Mouse (Mus musculus) lung, embryonic 16.5 days (tissue): Measurements from ENCODE around the gene Bcor. TPM values are rescaled to one million over a fixed set of nuclear protein-coding genes. Genes with fewer than 3 reads are reported as not detected.

Experiments used
- ATAC-seq: fragments of 200-750 bp; cut with Nextera tagmentation; 2 replicates; pipeline ENCODE4 v1.8.0; 2017; ENCODE audit warnings: low read depth, mild to moderate bottlenecking, moderate library complexity
- H3K27ac ChIP-seq: fragments of 300-500 bp; sonication (generic); 2 replicates; pipeline ENCODE4 v1.5.1; 2014; ENCODE audit warnings: mild to moderate bottlenecking, control low read depth, low read length
- H3K27me3 ChIP-seq: fragments of 300-500 bp; sonication (generic); 2 replicates; pipeline ENCODE4 v1.6.1; 2014; ENCODE audit warnings: low read depth, low read length, mixed read lengths; ENCODE audit not compliant: control insufficient read depth, insufficient read depth
- H3K36me3 ChIP-seq: fragments of 300-500 bp; sonication (generic); 2 replicates; pipeline ENCODE4 v1.6.1; 2014; ENCODE audit warnings: low read length; ENCODE audit not compliant: control insufficient read depth, insufficient read depth
- H3K4me1 ChIP-seq: fragments of 300-500 bp; sonication (generic); replicated peaks from 2 replicates; pipeline ENCODE4 v1.6.1; 2014; ENCODE audit warnings: low read length, mixed read lengths; ENCODE audit not compliant: control insufficient read depth, insufficient read depth
- H3K4me2 ChIP-seq: fragments of 300-500 bp; sonication (generic); 2 replicates; pipeline ENCODE4 v1.6.1; 2014; ENCODE audit warnings: low read depth, low read length, control low read depth
- H3K4me3 ChIP-seq: fragments of 300-500 bp; sonication (generic); 2 replicates; pipeline ENCODE4 v1.5.1; 2014; ENCODE audit warnings: mild to moderate bottlenecking, low read length, control low read depth
- H3K9ac ChIP-seq: fragments of 300-500 bp; sonication (generic); 2 replicates; pipeline ENCODE4 v1.6.1; 2014; ENCODE audit warnings: low read length, control low read depth
- H3K9me3 ChIP-seq: fragments of 300-500 bp; sonication (generic); 2 replicates; pipeline ENCODE4 v1.6.1; 2016; ENCODE audit warnings: low read length; ENCODE audit not compliant: control insufficient read depth
- WGBS: fragments of 180-500 bp; shearing (Covaris S2); extraction: QIAGEN DNeasy Blood & Tissue Kit; methylation state at CpG from one replicate; pipeline ENCODE4 v1.1.7; 2014; 5-methylcytosine and 5-hydroxymethylcytosine counted together
- polyA plus RNA-seq: library from polyadenylated mRNA; unstranded; fragments of >200 nt; fragmentation: Nextera tagmentation; extraction: Ambion mirVana; gene quantifications from 2 replicates; pipeline ENCODE4 v1.2.1, GENCODE M21; 2015

Gene Bcor
- polyA plus RNA-seq, 1 experiment from 2014 or later, result 19.7 TPM

DNA sequence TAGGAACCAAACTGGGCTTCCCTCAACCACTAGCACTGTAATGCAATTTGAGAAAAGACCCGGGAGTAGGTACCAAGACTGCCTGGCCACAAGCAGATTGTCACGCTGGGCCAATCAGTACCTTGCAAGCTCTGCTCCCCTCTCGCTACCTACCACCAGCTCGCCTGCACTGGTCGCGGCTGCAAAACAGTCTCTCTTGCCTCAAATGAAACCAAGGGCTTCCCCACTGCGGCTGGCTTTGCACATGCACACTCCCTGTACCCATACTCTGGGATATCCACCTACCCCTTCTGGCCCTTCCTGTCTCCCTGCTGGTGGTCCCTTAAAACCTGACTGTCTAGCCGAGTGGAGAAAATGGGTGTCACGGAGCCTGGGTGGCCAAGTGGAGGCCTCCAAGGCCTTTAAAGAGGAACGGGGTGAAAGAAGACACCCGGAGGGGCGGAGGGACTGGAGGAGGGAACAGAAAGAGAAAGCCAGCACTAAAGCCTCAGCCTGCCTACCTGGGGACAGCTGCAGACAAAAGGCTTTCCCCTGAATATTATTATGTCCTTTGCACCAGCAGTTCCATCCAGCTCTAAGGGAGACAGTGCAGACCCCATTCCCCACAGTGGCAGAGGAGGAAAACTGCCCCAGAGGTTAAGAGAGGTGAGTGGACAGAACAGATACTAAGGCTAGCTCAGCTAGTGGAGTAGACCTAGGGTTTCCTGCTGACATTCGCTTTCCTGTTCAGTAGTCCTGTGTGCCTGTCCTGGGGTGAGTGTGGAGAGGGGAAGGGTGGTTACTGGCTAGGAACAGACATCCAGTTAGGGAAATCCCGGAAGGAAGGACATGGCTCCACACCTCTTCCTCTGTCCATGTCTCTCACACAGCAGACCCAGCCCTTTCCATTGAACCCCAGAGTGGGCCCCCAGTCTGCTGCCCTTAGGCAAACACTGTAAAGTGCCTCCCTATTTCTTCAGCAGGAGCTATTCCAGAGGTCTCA is 30.0 kb downstream of the Bcor start:
- H3K9ac ChIP-seq, result no peak overlapping the region
- H3K4me3 ChIP-seq, result no peak overlapping the region
- no peaks in the 10 kb centered on the region for H3K9me3 ChIP-seq
- 0 out of 2 replicates have a peak overlapping the region, but pooled peaks have one; percentile 60 for H3K4me2 ChIP-seq
- H3K4me1 ChIP-seq, result peaks cover 39% of the 10 kb centered on the region
- H3K36me3 ChIP-seq, result no peaks in the 10 kb centered on the region
- 38% methylated on average over 14 of the region's 14 CpGs for WGBS
- H3K27me3 ChIP-seq, result peaks cover 60% of the 10 kb centered on the region
- ATAC-seq, result no peak
- no peak overlapping the region for H3K27ac ChIP-seq

DNA sequence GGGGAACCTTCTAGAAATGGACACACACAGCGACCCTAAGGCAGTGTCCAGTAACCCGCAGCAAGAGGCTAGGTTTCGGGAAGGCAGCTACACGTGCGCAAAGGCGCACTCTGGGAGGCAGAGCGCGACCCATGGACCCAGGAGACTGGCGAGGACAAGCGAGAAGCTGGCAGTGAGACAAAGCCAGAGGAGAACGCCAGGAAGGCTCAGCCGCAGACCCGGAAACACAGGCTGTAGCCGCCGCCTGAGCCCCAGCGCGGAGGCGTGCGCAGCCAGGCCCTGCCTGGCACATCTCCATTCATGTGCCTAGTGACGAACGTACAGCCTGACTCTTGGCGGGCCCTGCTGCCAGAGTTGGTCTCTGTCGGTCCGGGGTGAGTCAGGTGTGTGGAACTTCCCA is 30.9 kb downstream of the Bcor start:
- no peaks in the 10 kb centered on the region for H3K36me3 ChIP-seq
- peak; percentile 41 for ATAC-seq
- H3K9ac ChIP-seq, result peak overlapping the region; percentile 56
- peak overlapping the region; percentile 88 for H3K27ac ChIP-seq
- peak overlapping the region; percentile 66 for H3K4me3 ChIP-seq
- H3K4me1 ChIP-seq, result peaks cover 43% of the 10 kb centered on the region
- no peaks in the 10 kb centered on the region for H3K9me3 ChIP-seq
- H3K4me2 ChIP-seq, result peak overlapping the region; percentile 60
- H3K27me3 ChIP-seq, result peaks cover 55% of the 10 kb centered on the region
- WGBS, result 7% methylated on average over 24 of the region's 24 CpGs

DNA sequence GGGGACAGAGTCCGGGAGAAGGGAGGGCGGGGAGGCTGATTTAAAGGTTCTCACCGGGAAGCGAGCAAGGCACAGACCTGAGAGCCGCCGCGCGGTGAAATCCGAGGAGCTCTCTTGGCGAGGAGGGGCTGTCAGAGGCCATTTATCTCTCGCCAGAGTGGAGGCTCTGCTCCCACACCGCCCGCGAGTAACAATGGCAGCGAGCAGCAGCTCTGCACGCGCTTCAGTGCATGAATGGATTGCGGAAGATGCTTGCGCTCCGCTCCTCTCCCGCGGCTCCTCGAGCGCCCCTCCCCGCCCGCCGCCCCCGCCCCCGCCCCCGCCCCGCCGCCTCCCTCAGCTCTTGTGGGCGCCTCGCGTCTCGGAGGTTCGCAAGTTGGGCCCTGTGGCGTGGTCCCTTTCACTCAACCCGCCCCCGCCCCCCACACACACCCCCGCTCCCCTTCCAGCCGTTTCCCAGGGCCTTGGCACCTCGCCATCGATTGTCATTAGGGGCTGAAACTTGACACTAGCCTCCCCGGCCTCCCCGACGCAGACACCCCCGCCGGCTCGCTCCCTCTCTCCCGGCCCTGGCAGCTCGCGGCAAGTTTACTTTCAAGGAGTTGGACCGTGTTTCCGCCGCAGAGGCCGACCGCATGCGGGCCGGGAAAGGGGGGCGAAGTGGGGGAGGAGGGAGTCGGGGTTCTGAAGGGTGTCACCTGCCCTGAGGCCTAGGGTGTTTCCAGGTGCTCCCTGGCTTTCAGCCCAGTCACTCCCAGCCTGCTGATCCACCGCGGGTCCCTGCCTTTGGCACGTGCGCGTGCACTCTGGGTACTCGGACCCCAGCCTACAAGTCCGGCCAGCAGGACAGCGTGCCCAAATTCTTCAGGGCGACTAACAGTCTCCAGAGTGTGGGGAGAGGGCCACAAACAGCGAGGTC is 31.7 kb downstream of the Bcor start:
- Histone ChIP-seq H3K4me3 (peak overlapping the region; percentile 66), H3K27me3 (peaks cover 54% of the 10 kb centered on the region), H3K4me1 (peaks cover 44% of the 10 kb centered on the region), H3K27ac (peak overlapping the region; percentile 91), H3K9ac (peak overlapping the region; percentile 78), H3K4me2 (peak overlapping the region; percentile 60), H3K36me3 (no peaks in the 10 kb centered on the region), H3K9me3 (no peaks in the 10 kb centered on the region)
- WGBS, result 3% methylated on average over 40 of the region's 72 CpGs
- ATAC-seq, result peak; percentile 78

DNA sequence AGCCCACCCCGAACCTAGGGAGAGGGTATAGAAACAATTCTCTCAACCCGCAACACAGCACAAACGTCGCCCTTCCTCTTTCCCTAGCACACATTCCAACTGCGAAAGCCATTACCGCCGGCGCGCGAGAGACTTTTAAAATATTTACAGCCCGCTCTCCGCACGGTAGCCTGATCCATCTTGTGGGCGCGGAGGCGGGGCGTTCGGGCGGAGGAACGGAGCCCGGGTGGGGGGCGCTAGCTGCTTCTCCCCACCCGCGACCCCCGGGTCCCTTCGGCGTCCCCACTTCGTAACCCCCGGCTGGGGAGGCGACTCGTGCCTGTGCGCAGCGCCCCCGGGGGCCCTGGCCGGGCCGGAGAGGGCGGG is 32.4 kb downstream of the Bcor start:
- no peaks in the 10 kb centered on the region for H3K36me3 ChIP-seq
- ATAC-seq, result no peak
- H3K27ac ChIP-seq, result peak overlapping the region; percentile 91
- peak overlapping the region; percentile 60 for H3K4me2 ChIP-seq
- peaks cover 50% of the 10 kb centered on the region for H3K27me3 ChIP-seq
- peak overlapping the region; percentile 66 for H3K4me3 ChIP-seq
- WGBS, result under 1% methylated on average over 32 of the region's 37 CpGs
- peak overlapping the region; percentile 78 for H3K9ac ChIP-seq
- H3K4me1 ChIP-seq, result peaks cover 40% of the 10 kb centered on the region
- H3K9me3 ChIP-seq, result no peaks in the 10 kb centered on the region

DNA sequence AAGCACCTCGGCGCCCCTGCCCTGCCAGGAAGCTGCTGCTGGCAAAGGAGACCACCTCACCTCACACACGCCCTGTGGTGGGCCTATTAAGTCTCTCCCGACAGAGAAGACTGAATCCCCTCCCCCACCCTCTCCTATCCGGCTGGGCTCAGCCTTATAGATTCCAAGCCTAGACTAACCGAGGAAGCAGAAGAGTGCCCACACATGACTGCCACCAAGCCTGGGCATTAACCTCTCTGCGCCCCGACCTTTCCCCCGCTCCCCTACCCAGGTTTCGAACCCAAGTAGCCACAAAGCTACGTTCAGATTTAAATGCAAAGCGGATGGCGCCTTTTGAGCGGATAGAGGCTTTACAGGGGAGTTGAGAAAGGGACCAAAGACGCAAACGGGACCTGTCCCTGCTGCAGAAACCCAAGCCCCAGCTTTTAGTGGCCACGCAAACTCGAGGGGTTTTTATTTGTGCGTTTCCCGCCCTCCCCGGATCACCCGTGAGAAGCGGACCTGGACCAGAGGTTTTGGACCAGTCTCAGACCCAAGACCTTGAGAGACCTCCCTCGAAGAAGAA is 33.0 kb downstream of the Bcor start:
- peak overlapping the region; percentile 91; the same call in 1 of the 2 replicates for H3K27ac ChIP-seq
- H3K36me3 ChIP-seq, result no peaks in the 10 kb centered on the region
- peak overlapping the region; percentile 78 for H3K9ac ChIP-seq
- peak overlapping the region; percentile 60 for H3K4me2 ChIP-seq
- H3K9me3 ChIP-seq, result no peaks in the 10 kb centered on the region
- peaks cover 47% of the 10 kb centered on the region for H3K27me3 ChIP-seq
- 4% methylated on average over 24 of the region's 24 CpGs for WGBS
- ATAC-seq, result no peak
- peak overlapping the region; percentile 66 for H3K4me3 ChIP-seq
- H3K4me1 ChIP-seq, result peaks cover 37% of the 10 kb centered on the region

DNA sequence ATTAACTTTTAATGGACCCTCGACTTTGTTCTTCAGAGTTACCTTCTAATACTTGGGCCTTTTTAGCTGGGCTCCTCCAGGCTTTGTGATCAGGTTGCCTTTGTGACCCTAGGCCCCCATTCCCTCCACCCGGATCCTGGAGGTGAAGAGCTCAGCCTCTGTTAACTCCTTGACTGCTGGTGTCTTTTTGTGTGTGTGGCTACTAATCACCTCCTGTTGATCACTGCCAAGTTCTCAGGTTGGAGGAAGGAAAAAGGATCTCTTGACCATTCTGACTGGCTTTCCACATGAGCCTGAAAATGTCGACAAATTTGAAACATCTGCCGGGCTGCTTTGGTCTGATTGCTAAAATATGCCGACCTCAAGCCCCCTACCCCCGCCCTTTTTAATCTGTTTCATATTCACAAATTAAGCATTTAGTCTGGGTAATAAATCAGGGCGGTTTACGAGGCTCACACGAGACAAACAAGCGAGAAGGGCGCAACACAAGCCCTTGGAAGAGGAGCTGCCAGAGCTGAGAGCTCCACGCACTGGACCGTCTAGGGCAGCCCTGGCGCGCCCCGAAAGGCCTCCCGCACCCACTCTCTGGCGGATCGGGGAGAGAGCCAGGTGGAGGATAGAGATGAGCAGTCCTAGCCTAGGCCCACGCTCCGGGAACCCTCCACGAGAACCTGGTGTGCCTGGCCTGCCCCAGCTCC is 33.6 kb downstream of the Bcor start:
- Histone ChIP-seq H3K4me3 (peak overlapping the region; percentile 66), H3K27ac (0 out of 2 replicates have a peak overlapping the region, but pooled peaks have one; percentile 91), H3K36me3 (no peaks in the 10 kb centered on the region), H3K9ac (peak overlapping the region; percentile 78), H3K4me1 (peaks cover 37% of the 10 kb centered on the region), H3K4me2 (peak overlapping the region; percentile 60), H3K27me3 (peaks cover 47% of the 10 kb centered on the region), H3K9me3 (no peaks in the 10 kb centered on the region)
- ATAC-seq, result no peak
- WGBS, result 9% methylated on average over 21 of the region's 22 CpGs

DNA sequence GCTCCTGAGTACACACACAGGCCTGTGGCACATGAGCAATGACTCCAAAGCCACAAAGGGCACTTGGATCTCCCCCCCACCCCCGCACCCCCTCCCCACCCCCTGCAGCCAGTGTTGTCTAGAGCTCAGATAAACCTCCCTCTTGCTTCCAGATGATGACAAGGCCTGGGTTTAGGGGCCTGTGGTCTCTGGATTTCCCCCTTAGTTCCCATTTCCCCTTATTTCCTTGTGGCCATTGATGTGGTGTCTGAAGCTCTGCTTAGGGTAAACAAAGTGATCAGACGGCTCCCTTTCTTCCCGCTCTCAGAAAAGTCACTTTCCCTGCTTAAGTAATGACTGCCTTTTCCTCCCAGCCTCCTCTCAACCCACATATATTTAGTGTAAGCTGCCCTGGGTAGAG is 35.6 kb downstream of the Bcor start:
- WGBS, result 12% methylated on average over 3 of the region's 3 CpGs
- H3K9ac ChIP-seq, result no peak overlapping the region; the same call in 1 of the 2 replicates
- no peaks in the 10 kb centered on the region for H3K36me3 ChIP-seq
- 0 out of 2 replicates have a peak overlapping the region, but pooled peaks have one; percentile 84 for H3K27ac ChIP-seq
- H3K4me3 ChIP-seq, result no peak overlapping the region
- no peak overlapping the region for H3K4me2 ChIP-seq
- no peaks in the 10 kb centered on the region for H3K9me3 ChIP-seq
- no peak for ATAC-seq
- H3K4me1 ChIP-seq, result peaks cover 35% of the 10 kb centered on the region
- H3K27me3 ChIP-seq, result peaks cover 32% of the 10 kb centered on the region

DNA sequence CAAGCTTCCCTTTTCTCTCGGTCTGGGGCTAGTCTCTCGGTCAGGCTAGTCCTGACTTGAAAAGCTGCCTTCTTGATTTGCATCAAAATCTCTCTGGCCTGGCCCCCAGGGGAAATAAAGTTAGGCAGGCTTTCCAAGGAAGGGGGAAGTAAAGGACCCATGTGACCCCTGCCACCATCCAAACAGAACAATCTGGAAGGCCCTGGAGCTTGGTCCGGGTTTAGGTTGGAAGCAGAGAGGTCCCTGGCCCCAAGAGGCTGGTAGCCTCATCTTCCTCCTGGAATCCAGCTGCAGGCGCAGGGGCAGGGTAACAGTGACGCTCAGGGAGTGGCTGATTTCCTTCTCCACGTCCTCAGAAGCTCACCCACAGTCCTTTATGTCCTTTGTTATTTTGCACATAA is 36.5 kb downstream of the Bcor start:
- 11% methylated on average over 6 of the region's 6 CpGs for WGBS
- no peak overlapping the region for H3K4me3 ChIP-seq
- ATAC-seq, result no peak
- peaks cover 24% of the 10 kb centered on the region for H3K27me3 ChIP-seq
- H3K36me3 ChIP-seq, result no peaks in the 10 kb centered on the region
- H3K9ac ChIP-seq, result peak overlapping the region; percentile 42
- peak overlapping the region; percentile 84 for H3K27ac ChIP-seq
- peaks cover 28% of the 10 kb centered on the region for H3K4me1 ChIP-seq
- H3K9me3 ChIP-seq, result no peaks in the 10 kb centered on the region
- peak overlapping the region; percentile 49 for H3K4me2 ChIP-seq
